Mouse (Mus musculus) MEL (cell line): ENCODE results near the gene Efcab10. TPM values are rescaled to one million over a fixed set of nuclear protein-coding genes. Genes with fewer than 3 reads are reported as not detected.

ENCODE experiments used
- DNase-seq: peaks from one replicate; pipeline ENCODE4 v3.0.0; 2011; ENCODE audit warnings: low read depth, low spot score
- H3K27ac ChIP-seq: 2 replicates; pipeline ENCODE4 v1.5.1; 2012; ENCODE audit warnings: low read depth, mild to moderate bottlenecking, control low read depth, low read length, moderate library complexity; ENCODE audit not compliant: control insufficient read depth
- H3K27me3 ChIP-seq, 2 experiments: fragments of 150-350 bp in 1 of 2; sonication (generic) in 1 of 2; 2 replicates each; pipeline ENCODE4 v1.6.1; 2012; ENCODE audit warnings: low read length in 2 of 2, mild to moderate bottlenecking in 2 of 2, improper control_type of control experiment in 1 of 2, moderate library complexity in 1 of 2; ENCODE audit not compliant: insufficient read depth in 2 of 2, control insufficient read depth in 1 of 2
- H3K36me3 ChIP-seq, 2 experiments: 2 replicates each; pipeline ENCODE4 v1.6.1; 2012 to 2014; ENCODE audit warnings: low read length in 2 of 2, improper control_type of control experiment in 1 of 2, inconsistent platforms in 1 of 2, mild to moderate bottlenecking in 1 of 2; ENCODE audit not compliant: insufficient read depth in 2 of 2, control insufficient read depth in 1 of 2
- H3K4me1 ChIP-seq, 2 experiments: fragments of 150-350 bp in 1 of 2; sonication (generic) in 1 of 2; 2 replicates each; pipeline ENCODE4 v1.6.1; 2012; ENCODE audit warnings: low read length in 2 of 2, improper control_type of control experiment in 1 of 2, mild to moderate bottlenecking in 1 of 2; ENCODE audit not compliant: insufficient read depth in 2 of 2, control insufficient read depth in 1 of 2
- H3K4me3 ChIP-seq, 2 experiments: fragments of 150-350 bp in 1 of 2; sonication (generic) in 1 of 2; 2 replicates each; pipeline ENCODE4 v1.5.1; 2012; ENCODE audit warnings: low read depth in 2 of 2, low read length in 2 of 2, mild to moderate bottlenecking in 2 of 2, moderate library complexity in 2 of 2, control low read depth in 1 of 2, improper control_type of control experiment in 1 of 2; ENCODE audit not compliant: control insufficient read depth in 1 of 2, insufficient read depth in 1 of 2
- H3K79me2 ChIP-seq: 2 replicates; pipeline ENCODE4 v1.6.1; 2012; ENCODE audit warnings: mild to moderate bottlenecking, low read length, moderate library complexity; ENCODE audit not compliant: control insufficient read depth, poor library complexity, insufficient read depth
- H3K9ac ChIP-seq: 2 replicates; pipeline ENCODE4 v1.6.1; 2012; ENCODE audit warnings: low read depth, mild to moderate bottlenecking, control low read depth, low read length, moderate library complexity; ENCODE audit not compliant: control insufficient read depth, poor library complexity, severe bottlenecking
- H3K9me3 ChIP-seq: fragments of 150-350 bp; sonication (generic); replicated peaks from 2 replicates; pipeline ENCODE4 v1.6.1; 2012; ENCODE audit warnings: mild to moderate bottlenecking, low read length, improper control_type of control experiment, moderate library complexity; ENCODE audit not compliant: insufficient read depth
- CHD2 ChIP-seq: IDR thresholded peaks from 2 replicates; pipeline ENCODE4 v1.6.1; 2011; ENCODE audit warnings: low read length, improper control_type of control experiment
- CTCF ChIP-seq, 3 experiments: IDR thresholded peaks in 2 of 3; conservative IDR thresholded peaks in 1 of 3; 2 replicates each; pipeline ENCODE4 v1.5.1; 2011 to 2012; ENCODE audit warnings: low read length in 3 of 3, low read depth in 2 of 3, mild to moderate bottlenecking in 2 of 3, improper control_type of control experiment in 1 of 3, inconsistent platforms in 1 of 3, mixed read lengths in 1 of 3, moderate library complexity in 1 of 3; ENCODE audit not compliant: control insufficient read depth in 1 of 3, insufficient read depth in 1 of 3, poor library complexity in 1 of 3, severe bottlenecking in 1 of 3
- ELF1 ChIP-seq: IDR thresholded peaks from 2 replicates; pipeline ENCODE4 v1.6.1; 2014; ENCODE audit warnings: low read depth, mild to moderate bottlenecking, inconsistent platforms, low read length, improper control_type of control experiment, moderate library complexity
- EP300 ChIP-seq, 2 experiments: IDR thresholded peaks; 2 replicates each; pipeline ENCODE4 v1.6.1; 2011; ENCODE audit warnings: improper control_type of control experiment in 2 of 2, low read length in 2 of 2, low read depth in 1 of 2, mild to moderate bottlenecking in 1 of 2
- ETS1 ChIP-seq: IDR thresholded peaks from 2 replicates; pipeline ENCODE4 v1.6.1; 2012; ENCODE audit warnings: low read depth, mild to moderate bottlenecking, inconsistent platforms, low read length, improper control_type of control experiment, moderate library complexity
- GABPA ChIP-seq: IDR thresholded peaks from 2 replicates; pipeline ENCODE4 v1.6.1; 2012; ENCODE audit warnings: low read depth, mild to moderate bottlenecking, inconsistent platforms, low read length, improper control_type of control experiment, moderate library complexity
- GATA1 ChIP-seq: IDR thresholded peaks from 2 replicates; pipeline ENCODE4 v1.6.1; 2011; ENCODE audit warnings: low read depth, low read length, improper control_type of control experiment
- JUND ChIP-seq: IDR thresholded peaks from 2 replicates; pipeline ENCODE4 v1.6.1; 2011; ENCODE audit warnings: low read depth, mild to moderate bottlenecking, improper control_type of control experiment, low read length
- MAZ ChIP-seq: IDR thresholded peaks from 2 replicates; pipeline ENCODE4 v1.6.1; 2012; ENCODE audit warnings: low read depth, mild to moderate bottlenecking, inconsistent platforms, low read length, improper control_type of control experiment
- MYB ChIP-seq: IDR thresholded peaks from 2 replicates; pipeline ENCODE4 v1.6.1; 2011; ENCODE audit warnings: mild to moderate bottlenecking, low read depth, low read length, improper control_type of control experiment
- POLR2A ChIP-seq, 2 experiments: IDR thresholded peaks; 2 replicates each; pipeline ENCODE4 v1.6.1; 2011 to 2012; ENCODE audit warnings: low read length in 2 of 2, mild to moderate bottlenecking in 2 of 2, control low read depth in 1 of 2, improper control_type of control experiment in 1 of 2, low read depth in 1 of 2, moderate library complexity in 1 of 2; ENCODE audit not compliant: control insufficient read depth in 1 of 2, insufficient read depth in 1 of 2, poor library complexity in 1 of 2
- POLR2AphosphoS2 ChIP-seq: IDR thresholded peaks from 2 replicates; pipeline ENCODE4 v1.6.1; 2011; ENCODE audit warnings: low read length, improper control_type of control experiment
- TAL1 ChIP-seq: IDR thresholded peaks from 2 replicates; pipeline ENCODE4 v1.6.1; 2012; ENCODE audit warnings: mild to moderate bottlenecking, inconsistent platforms, low read length, moderate library complexity, mixed read lengths
- TCF12 ChIP-seq: IDR thresholded peaks from 2 replicates; pipeline ENCODE4 v1.6.1; 2014; ENCODE audit warnings: low read depth, mild to moderate bottlenecking, inconsistent platforms, low read length, improper control_type of control experiment, moderate library complexity
- UBTF ChIP-seq: IDR thresholded peaks from 2 replicates; pipeline ENCODE4 v1.6.1; 2012; ENCODE audit warnings: low read depth, mild to moderate bottlenecking, inconsistent platforms, low read length, improper control_type of control experiment, moderate library complexity, borderline replicate concordance; ENCODE audit not compliant: insufficient read depth
- USF1 ChIP-seq: IDR thresholded peaks from 2 replicates; pipeline ENCODE4 v1.6.1; 2014; ENCODE audit warnings: low read depth, mild to moderate bottlenecking, inconsistent platforms, low read length, improper control_type of control experiment, moderate library complexity
- polyA plus RNA-seq, 2 experiments: library from polyadenylated mRNA; stranded (reverse) in 1 of 2; unstranded in 1 of 2; fragments of >175 nt in 1 of 2; fragments of >200 nt in 1 of 2; gene quantifications; 2 replicates each; pipeline versions ENCODE4 v1.2.1 to v1.2.4; 2012; ENCODE audit warnings: low replicate concordance in 2 of 2, low read depth in 1 of 2; ENCODE audit not compliant: insufficient read length in 2 of 2, insufficient read depth in 1 of 2, missing spikeins in 1 of 2
- total RNA-seq: library from RNA; depleted of rRNA; stranded (reverse); fragments of 300-350 nt; gene quantifications from 2 replicates; pipeline ENCODE4 v1.2.3, GENCODE M21; 2012; rRNA removed

The Efcab10 gene
- total and polyA plus RNA-seq, 3 experiments, result not detected

DNA sequence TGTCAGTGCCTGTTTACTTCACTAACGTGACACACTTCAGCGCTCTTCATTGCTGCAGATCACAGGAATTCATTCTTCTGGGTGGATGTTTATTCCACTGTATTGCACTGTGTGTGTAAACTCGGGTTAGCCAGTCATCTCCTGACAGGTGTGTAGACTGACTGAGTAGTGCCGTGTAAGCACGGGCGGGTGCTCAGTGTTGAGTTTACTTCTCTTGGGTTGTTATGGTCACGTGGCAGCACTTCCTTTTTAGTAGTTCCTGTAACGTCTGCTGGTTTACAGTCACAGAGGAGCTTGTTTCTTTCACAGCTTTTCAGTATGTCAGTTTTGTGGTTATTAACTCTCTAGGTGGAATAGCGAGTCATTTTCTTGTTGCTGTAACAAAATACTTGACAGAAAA is 39.2 kb downstream of the Efcab10 start (continued):
- TF ChIP-seq GABPA, result no peak
- no peak for TF ChIP-seq POLR2A (IDR thresholded peaks at IDR 0.05; ENCODE audit: control insufficient read depth in 1 of 2, insufficient read depth in 1 of 2, low read depth in 1 of 2, low read length in 2 of 2, poor library complexity in 1 of 2)
- peak; percentile 44; the same call in 1 of the 2 replicates for TF ChIP-seq ETS1
- TF ChIP-seq USF1, result peak; percentile 96
- no peak for TF ChIP-seq TCF12
- TF ChIP-seq POLR2AphosphoS2, result no peak
- TF ChIP-seq CTCF (IDR thresholded peaks at IDR 0.05 in 2 of 3, conservative IDR thresholded peaks at IDR 0.05 in 1 of 3; ENCODE audit: control insufficient read depth in 1 of 3, insufficient read depth in 1 of 3, low read depth in 2 of 3, low read length in 3 of 3, poor library complexity in 1 of 3, severe bottlenecking in 1 of 3), result no peak
- no peak for TF ChIP-seq CHD2

DNA sequence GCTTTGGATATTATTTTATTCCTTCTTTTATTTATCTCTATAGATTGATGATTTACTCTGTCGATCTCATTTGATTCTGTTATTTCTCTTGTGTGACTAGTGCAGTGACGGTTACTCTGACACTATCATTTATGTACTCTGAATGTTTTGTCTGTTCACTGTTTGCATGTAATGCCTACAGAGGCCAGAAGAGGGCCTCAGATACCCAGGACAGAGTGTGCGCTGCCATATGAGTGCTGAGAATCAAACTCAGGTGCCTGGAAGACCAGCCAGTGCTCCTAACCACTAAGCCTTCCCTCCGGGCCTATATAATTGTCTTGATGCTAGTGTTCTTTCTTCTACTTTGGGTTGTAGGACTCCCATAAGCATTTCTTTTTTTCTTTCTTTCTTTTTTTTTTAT is 40.1 kb downstream of the Efcab10 start:
- TF ChIP-seq UBTF, result no peak
- no peak for TF ChIP-seq ELF1
- no peak for TF ChIP-seq EP300 (IDR thresholded peaks at IDR 0.05; ENCODE audit: low read depth in 1 of 2, low read length in 2 of 2)
- no peak for TF ChIP-seq MAZ
- no peak for TF ChIP-seq GATA1
- peak; percentile 19 to 44 (median 40); a peak in 5 of 6 replicates for TF ChIP-seq CTCF (IDR thresholded peaks at IDR 0.05 in 2 of 3, conservative IDR thresholded peaks at IDR 0.05 in 1 of 3; ENCODE audit: control insufficient read depth in 1 of 3, insufficient read depth in 1 of 3, low read depth in 2 of 3, low read length in 3 of 3, poor library complexity in 1 of 3, severe bottlenecking in 1 of 3)
- no peak for TF ChIP-seq JUND
- no peak for TF ChIP-seq MYB
- no peak for TF ChIP-seq TAL1
- H3K27me3 ChIP-seq, result no peaks in the 10 kb centered on the region
- H3K79me2 ChIP-seq, result peaks cover 27% of the 10 kb centered on the region
- H3K36me3 ChIP-seq, result peaks cover 13 to 28% of the 10 kb centered on the region in 2 experiments
- DNase-seq, result peak; percentile 54
- H3K9me3 ChIP-seq, result no peaks in the 10 kb centered on the region
- H3K27ac ChIP-seq, result no peak overlapping the region
- H3K4me3 ChIP-seq, result no peak overlapping the region
- H3K4me1 ChIP-seq, result peaks cover 8% of the 10 kb centered on the region in 2 experiments
- H3K9ac ChIP-seq, result no peak overlapping the region

Other genes starting within 250 kb of the Efcab10 start
- 11.6 and 15.1 TPM in 2 replicates for gene Atxn7l1, start 247.2 kb upstream of the Efcab10 start, total RNA-seq
- gene Atxn7l1, start 247.2 kb upstream of the Efcab10 start, polyA plus RNA-seq, result 10 to 100 TPM in 1 of 2 experiments, not detected in 1; 50.3 TPM
- gene Twistnb, start 34.8 kb downstream of the Efcab10 start, total RNA-seq, result 25.3 and 25.9 TPM in 2 replicates
- gene Twistnb, start 34.8 kb downstream of the Efcab10 start, polyA plus RNA-seq, result 10 to 100 TPM; 22.1 to 44.6 TPM